Mouse (Mus musculus) urinary bladder, postnatal 25 days (tissue): ENCODE measurements around the gene Pdcd6ip.
"Not testable (repeated sequence)": the region's sequence is repeated elsewhere in the genome, so short reads cannot be mapped to it uniquely, and the experiment has no call there.

Experiments
- DNase-seq: peaks from one replicate; pipeline ENCODE4 v3.0.0; 2022; ENCODE audit warnings: low spot score

Gene Pdcd6ip

GRCm38 (mm10) chr9:113707481-113708360, at the start of gene Pdcd6ip:
Gene Pdcd6ip, minus strand, starts transcription at chr9:113708259.
- peak; percentile 95 for DNase-seq

GRCm38 (mm10) chr9:113755888-113756719, 48.0 kb upstream of the Pdcd6ip start:
- DNase-seq: no peak

GRCm38 (mm10) chr9:113749356-113749755, 41.3 kb upstream of the Pdcd6ip start:
- no peak for DNase-seq

- DNase-seq: no peak
Measured at GRCm38 (mm10) chr9:113743291-113743690, 35.2 kb upstream of the Pdcd6ip start.

GRCm38 (mm10) chr9:113742361-113742794, 34.3 kb upstream of the Pdcd6ip start:
- peak; percentile 11 for DNase-seq

- peak; percentile 46 for DNase-seq
Measured at GRCm38 (mm10) chr9:113741637-113742137, 33.6 kb upstream of the Pdcd6ip start.

- DNase-seq: peak; percentile 68
Measured at GRCm38 (mm10) chr9:113741108-113741636, 33.1 kb upstream of the Pdcd6ip start, which contains the start of gene Clasp2. Gene Clasp2, plus strand, starts transcription at chr9:113741473.

GRCm38 (mm10) chr9:113738941-113739340, 30.9 kb upstream of the Pdcd6ip start:
- DNase-seq: no peak

- no peak for DNase-seq
Measured at GRCm38 (mm10) chr9:113738021-113738420, 30.0 kb upstream of the Pdcd6ip start.

- no peak for DNase-seq
Measured at GRCm38 (mm10) chr9:113735920-113736319, 27.9 kb upstream of the Pdcd6ip start.

GRCm38 (mm10) chr9:113731540-113731939, 23.5 kb upstream of the Pdcd6ip start:
- no peak for DNase-seq

GRCm38 (mm10) chr9:113726991-113727680, 19.1 kb upstream of the Pdcd6ip start:
- DNase-seq: no peak

GRCm38 (mm10) chr9:113726131-113726530, 18.1 kb upstream of the Pdcd6ip start:
- DNase-seq: no peak

GRCm38 (mm10) chr9:113725609-113726008, 17.6 kb upstream of the Pdcd6ip start:
- not testable (repeated sequence) for DNase-seq

GRCm38 (mm10) chr9:113724646-113725045, 16.6 kb upstream of the Pdcd6ip start:
- DNase-seq: no peak

- no peak for DNase-seq
Measured at GRCm38 (mm10) chr9:113719063-113719462, 11.0 kb upstream of the Pdcd6ip start.

- DNase-seq: no peak
Measured at GRCm38 (mm10) chr9:113710871-113711270, 2.8 kb upstream of the Pdcd6ip start.

GRCm38 (mm10) chr9:113708361-113709280, 562 bp upstream of the Pdcd6ip start:
- no peak for DNase-seq

GRCm38 (mm10) chr9:113706841-113707240, 1.2 kb downstream of the Pdcd6ip start:
- no peak for DNase-seq

- no peak for DNase-seq
Measured at GRCm38 (mm10) chr9:113706108-113706507, 2.0 kb downstream of the Pdcd6ip start.
